Mouse (Mus musculus) stomach, postnatal 0 days (tissue): ENCODE data around the gene Sbds. TPM values are rescaled to one million over a fixed set of nuclear protein-coding genes. Genes with fewer than 3 reads are reported as not detected.
A peak's percentile ranks its signal among the peaks of the same experiment; 100 is the strongest.

Source experiments
- ATAC-seq: fragments of 200-750 bp; cut with Nextera tagmentation; 2 replicates; pipeline ENCODE4 v1.8.0; 2017; ENCODE audit not compliant: low FRiP score, low TSS enrichment
- DNase-seq: peaks from one replicate; pipeline ENCODE4 v3.0.0-alpha.2; 2016; ENCODE audit warnings: low spot score
- H3K27ac ChIP-seq: fragments of 300-500 bp; sonication (generic); replicated peaks from 2 replicates; pipeline ENCODE4 v1.5.1; 2014; ENCODE audit warnings: mild to moderate bottlenecking, control low read depth
- H3K27me3 ChIP-seq: fragments of 300-500 bp; sonication (generic); 2 replicates; pipeline ENCODE4 v1.6.1; 2014; ENCODE audit warnings: low read length; ENCODE audit not compliant: control insufficient read depth, insufficient read depth
- H3K36me3 ChIP-seq: fragments of 300-500 bp; sonication (generic); 2 replicates; pipeline ENCODE4 v1.6.1; 2014; ENCODE audit warnings: low read length, mixed read lengths; ENCODE audit not compliant: control insufficient read depth, insufficient read depth
- H3K4me1 ChIP-seq: fragments of 300-500 bp; sonication (generic); replicated peaks from 2 replicates; pipeline ENCODE4 v1.6.1; 2014; ENCODE audit warnings: antibody characterized with exemption; ENCODE audit not compliant: control insufficient read depth, insufficient read depth
- H3K4me2 ChIP-seq: fragments of 300-500 bp; sonication (generic); replicated peaks from 2 replicates; pipeline ENCODE4 v1.6.1; 2014; ENCODE audit warnings: low read depth, mild to moderate bottlenecking, control low read depth, moderate library complexity
- H3K4me3 ChIP-seq: fragments of 300-500 bp; sonication (generic); 2 replicates; pipeline ENCODE4 v1.5.1; 2014; ENCODE audit warnings: low read depth, low read length, control low read depth
- H3K9ac ChIP-seq: fragments of 300-500 bp; sonication (generic); 2 replicates; pipeline ENCODE4 v1.6.1; 2014; ENCODE audit warnings: mild to moderate bottlenecking, low read length, control low read depth, mixed read lengths
- H3K9me3 ChIP-seq: fragments of 300-500 bp; sonication (generic); 2 replicates; pipeline ENCODE4 v1.6.1; 2016; ENCODE audit warnings: low read length; ENCODE audit not compliant: control insufficient read depth
- CTCF ChIP-seq: IDR thresholded peaks from 2 replicates; pipeline ENCODE4 v1.5.1; 2016; ENCODE audit warnings: antibody characterized with exemption, low read depth, mild to moderate bottlenecking, moderate library complexity
- EP300 ChIP-seq: optimal IDR thresholded peaks from 2 replicates; pipeline ENCODE3; 2016; ENCODE audit warnings: antibody characterized with exemption
- WGBS: fragments of 180-500 bp; shearing (Covaris S2); extraction: QIAGEN DNeasy Blood & Tissue Kit; methylation state at CpG from one replicate; pipeline ENCODE4 v1.1.7; 2014; 5-methylcytosine and 5-hydroxymethylcytosine counted together
- polyA plus RNA-seq: library from polyadenylated mRNA; unstranded; fragments of >200 nt; fragmentation: Nextera tagmentation; extraction: Ambion mirVana; gene quantifications from 2 replicates; pipeline ENCODE4 v1.2.1, GENCODE M21; 2015

Gene Sbds
- polyA plus RNA-seq, 1 experiment from 2014 or later: 76.2 TPM

GRCm38 (mm10) chr5:130236302-130236701 is 19.0 kb downstream of the Sbds start:
- WGBS: 95% methylated on average over 8 of the region's 8 CpGs
- no peak for ATAC-seq

GRCm38 (mm10) chr5:130228120-130228519 is 27.2 kb downstream of the Sbds start:
- Histone ChIP-seq H3K4me1 (peaks cover 3% of the 10 kb centered on the region; the same call in 1 of the 2 replicates), H3K27ac (no peak overlapping the region), H3K4me3 (no peak overlapping the region), H3K9ac (no peak overlapping the region), H3K9me3 (no peaks in the 10 kb centered on the region), H3K36me3 (peaks cover 13% of the 10 kb centered on the region), H3K27me3 (no peaks in the 10 kb centered on the region), H3K4me2 (no peak overlapping the region)
- no peak for TF ChIP-seq EP300
- DNase-seq (no peak), ATAC-seq (no peak)
- 13% methylated on average over 4 of the region's 4 CpGs for WGBS

More at GRCm38 (mm10) chr5:130236302-130236701, 19.0 kb downstream of the Sbds start:
- no peak overlapping the region for H3K4me2 ChIP-seq
- H3K9me3 ChIP-seq: no peaks in the 10 kb centered on the region
- TF ChIP-seq EP300: no peak
- TF ChIP-seq CTCF: no peak
- H3K36me3 ChIP-seq: peaks cover 31% of the 10 kb centered on the region
- H3K27me3 ChIP-seq: no peaks in the 10 kb centered on the region
- DNase-seq: no peak
- no peak overlapping the region for H3K9ac ChIP-seq
- no peak overlapping the region for H3K4me3 ChIP-seq
- no peaks in the 10 kb centered on the region for H3K4me1 ChIP-seq
- no peak overlapping the region for H3K27ac ChIP-seq

- Histone ChIP-seq H3K4me2 (no peak overlapping the region), H3K9ac (no peak overlapping the region), H3K4me1 (peaks cover 4% of the 10 kb centered on the region; the same call in 1 of the 2 replicates), H3K27me3 (no peaks in the 10 kb centered on the region), H3K27ac (no peak overlapping the region), H3K9me3 (no peaks in the 10 kb centered on the region), H3K4me3 (no peak overlapping the region), H3K36me3 (peaks cover 3% of the 10 kb centered on the region)
- DNase-seq: no peak
- WGBS: 83% methylated on average over 3 of the region's 3 CpGs
- ATAC-seq: no peak
- no peak for TF ChIP-seq EP300
- no peak for TF ChIP-seq CTCF
Measured at GRCm38 (mm10) chr5:130226790-130227189, 28.5 kb downstream of the Sbds start.

GRCm38 (mm10) chr5:130222146-130223004 is 33.0 kb downstream of the Sbds start:
- H3K4me1 ChIP-seq: peaks cover 4% of the 10 kb centered on the region; the same call in 1 of the 2 replicates
- H3K27ac ChIP-seq: peak overlapping the region; percentile 93
- WGBS: under 1% methylated on average over 77 of the region's 88 CpGs
- peak; percentile 94 for DNase-seq
- no peaks in the 10 kb centered on the region for H3K36me3 ChIP-seq
- peak overlapping the region; percentile 100 for H3K4me3 ChIP-seq
- peak overlapping the region; percentile 97 for H3K9ac ChIP-seq
- H3K9me3 ChIP-seq: no peaks in the 10 kb centered on the region
- peak; percentile 83 for ATAC-seq
- peak overlapping the region; percentile 62 for H3K4me2 ChIP-seq
- H3K27me3 ChIP-seq: no peaks in the 10 kb centered on the region
- no peak for TF ChIP-seq EP300
- peak; percentile 70 for TF ChIP-seq CTCF

GRCm38 (mm10) chr5:130221760-130222145 is 33.6 kb downstream of the Sbds start:
- peak overlapping the region; percentile 97 for H3K9ac ChIP-seq
- no peaks in the 10 kb centered on the region for H3K27me3 ChIP-seq
- peak overlapping the region; percentile 93 for H3K27ac ChIP-seq
- peak overlapping the region; percentile 62 for H3K4me2 ChIP-seq
- no peaks in the 10 kb centered on the region for H3K36me3 ChIP-seq
- WGBS: under 1% methylated on average over 10 of the region's 10 CpGs
- peaks cover 4% of the 10 kb centered on the region; the same call in 1 of the 2 replicates for H3K4me1 ChIP-seq
- no peak for DNase-seq
- peak overlapping the region; percentile 100 for H3K4me3 ChIP-seq
- ATAC-seq: peak; percentile 40; the same call in 1 of the 2 replicates
- TF ChIP-seq EP300 (no peak), CTCF (no peak)
- H3K9me3 ChIP-seq: no peaks in the 10 kb centered on the region

- Histone ChIP-seq H3K9me3 (no peaks in the 10 kb centered on the region), H3K4me2 (peak overlapping the region; percentile 62), H3K4me3 (peak overlapping the region; percentile 100), H3K4me1 (peaks cover 4% of the 10 kb centered on the region; the same call in 1 of the 2 replicates), H3K36me3 (no peaks in the 10 kb centered on the region), H3K27ac (no peak overlapping the region; the same call in 1 of the 2 replicates), H3K9ac (no peak overlapping the region), H3K27me3 (no peaks in the 10 kb centered on the region)
- no peak for DNase-seq
- no peak for ATAC-seq
- WGBS: 46% methylated on average over 2 of the region's 2 CpGs
- no peak for TF ChIP-seq CTCF
- no peak for TF ChIP-seq EP300
Measured at GRCm38 (mm10) chr5:130221316-130221715, 34.0 kb downstream of the Sbds start.
